Mouse (Mus musculus): ENCODE measurements around the gene A530084C06Rik.

A530084C06Rik gene

DNA sequence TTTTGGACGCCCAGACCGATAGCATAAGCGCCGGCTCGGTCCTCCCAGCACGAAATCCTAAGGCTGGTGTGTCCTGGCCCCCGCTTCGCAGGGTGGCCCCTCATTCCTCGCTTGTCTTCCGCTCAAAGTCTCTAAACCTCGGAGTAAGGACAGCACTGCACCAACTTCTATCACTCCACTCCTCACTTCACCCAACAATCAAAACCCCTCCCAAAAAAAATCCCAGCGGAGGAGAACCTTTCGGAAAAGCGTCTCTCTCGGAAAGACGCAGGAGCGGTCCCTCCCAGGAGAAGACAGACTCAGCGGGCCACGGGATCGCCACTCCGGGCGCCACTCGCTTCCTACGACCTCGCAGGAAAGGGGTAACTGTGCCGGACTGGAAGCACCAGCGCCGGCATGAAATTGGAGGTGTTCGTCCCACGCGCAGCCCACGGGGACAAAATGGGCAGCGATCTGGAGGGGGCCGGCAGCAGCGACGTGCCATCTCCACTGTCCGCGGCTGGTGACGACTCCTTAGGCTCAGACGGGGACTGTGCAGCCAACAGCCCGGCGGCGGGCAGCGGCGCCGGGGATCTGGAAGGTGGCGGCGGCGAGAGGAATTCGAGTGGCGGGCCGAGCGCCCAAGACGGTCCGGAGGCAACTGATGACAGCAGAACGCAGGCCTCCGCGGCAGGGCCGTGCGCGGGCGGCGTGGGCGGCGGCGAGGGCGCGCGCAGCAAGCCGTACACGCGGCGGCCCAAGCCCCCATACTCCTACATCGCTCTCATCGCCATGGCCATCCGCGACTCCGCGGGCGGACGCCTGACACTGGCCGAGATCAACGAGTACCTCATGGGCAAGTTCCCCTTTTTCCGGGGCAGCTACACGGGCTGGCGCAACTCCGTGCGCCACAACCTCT is at the start of gene A530084C06Rik:
Gene A530084C06Rik, minus strand, starts transcription at position 813 of the 898 bp plus-strand sequence.
- DNase-seq (ENCODE audit: low read depth): no peak

DNA sequence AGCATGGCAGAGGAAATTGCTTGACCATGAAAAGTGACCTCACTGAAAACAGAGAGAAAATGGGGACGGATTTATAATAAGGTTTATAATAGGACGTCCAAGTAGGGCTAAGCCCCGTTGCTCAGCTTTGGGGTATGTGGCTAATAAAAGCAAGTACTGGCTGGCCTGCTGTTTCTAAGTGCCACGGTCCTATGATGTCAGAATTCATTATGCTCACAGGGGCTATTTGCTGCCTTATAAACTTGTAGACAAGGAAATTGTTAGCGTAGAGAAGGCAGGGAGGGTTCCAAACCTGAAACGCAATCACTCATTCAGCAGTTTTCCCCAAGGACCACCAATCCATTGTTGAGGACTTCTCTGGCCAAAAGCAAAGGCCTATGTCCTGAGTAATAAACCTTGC is 44.8 kb upstream of the A530084C06Rik start:
- DNase-seq (ENCODE audit: low read depth): no peak

DNA sequence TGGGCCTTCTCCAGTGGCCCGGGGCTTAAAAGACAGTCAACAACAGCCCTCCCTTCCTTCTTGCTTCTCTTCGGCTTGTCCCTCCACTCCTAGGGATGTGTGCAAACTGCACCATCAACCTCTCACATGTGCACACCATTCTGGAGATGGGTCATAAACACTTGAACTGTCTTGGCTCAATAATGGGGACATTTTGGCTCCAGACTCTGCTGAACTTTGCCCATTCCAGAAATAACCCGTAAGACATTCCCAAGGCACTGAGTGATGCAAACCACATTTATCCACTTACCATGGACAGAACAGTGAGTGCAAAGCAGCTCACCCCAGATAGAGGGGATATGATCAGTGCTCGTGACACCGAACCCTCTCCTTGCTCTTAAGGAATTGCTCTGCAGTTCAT is 40.4 kb upstream of the A530084C06Rik start:
- no peak for DNase-seq (ENCODE audit: low read depth)

DNA sequence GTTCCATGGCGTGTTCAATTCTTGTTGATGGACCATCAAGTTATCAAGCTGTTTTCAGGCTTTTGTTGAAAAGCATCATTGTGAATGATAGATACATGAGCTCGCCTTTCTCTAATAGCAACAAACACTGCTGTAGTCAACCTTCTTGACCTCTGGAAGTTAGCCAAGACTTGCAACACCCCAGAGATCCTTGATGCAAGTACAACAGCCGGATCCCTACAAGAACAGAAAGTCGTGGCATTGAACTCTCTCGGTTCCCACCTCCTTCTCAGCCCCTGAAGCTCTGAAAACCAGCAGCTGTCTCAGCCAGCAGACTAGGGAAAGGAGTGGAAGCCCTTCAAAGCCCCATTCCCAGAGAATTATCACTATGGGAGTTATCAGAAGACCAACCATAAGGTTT is 28.2 kb upstream of the A530084C06Rik start:
- DNase-seq (ENCODE audit: low read depth): no peak

DNA sequence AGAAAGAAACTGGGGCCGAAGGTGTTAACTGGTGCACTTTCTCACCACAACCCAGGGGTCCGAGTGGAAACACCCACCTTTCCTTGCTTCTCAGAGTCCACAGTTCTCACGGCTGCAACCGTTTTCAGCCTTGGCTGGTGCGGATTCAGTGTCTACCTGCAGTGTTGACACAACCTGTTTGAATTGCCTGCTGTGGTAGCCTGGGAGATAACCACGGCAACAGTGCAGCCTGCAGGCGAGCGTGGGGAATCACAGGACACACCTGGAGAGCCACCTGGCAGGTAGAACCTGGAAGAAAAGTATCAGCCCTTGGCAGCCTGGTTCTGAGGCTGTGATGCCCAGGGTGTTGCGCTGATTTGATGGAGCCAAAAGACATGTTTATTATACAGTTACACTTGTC is 20.7 kb upstream of the A530084C06Rik start:
- DNase-seq (ENCODE audit: low read depth): no peak

DNA sequence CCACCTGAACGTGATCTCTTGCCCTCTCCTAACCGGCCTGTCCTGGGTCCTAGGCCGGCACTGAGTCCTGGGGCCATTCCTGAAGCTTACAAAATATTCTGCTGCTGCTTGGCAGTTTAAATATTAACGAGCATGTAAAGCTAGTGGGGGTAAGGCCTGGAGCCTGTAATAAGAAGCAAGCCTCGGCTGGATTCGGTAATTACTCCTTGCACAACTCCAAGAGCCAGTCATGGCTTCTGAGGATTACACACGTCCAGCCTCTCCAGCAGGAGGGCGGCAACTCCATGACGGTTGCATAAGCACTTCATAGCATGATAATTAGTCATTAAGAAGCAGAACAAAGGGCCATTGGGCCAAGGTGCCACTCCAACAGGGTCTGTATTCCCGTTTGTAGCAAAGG is 19.3 kb upstream of the A530084C06Rik start:
- no peak for DNase-seq (ENCODE audit: low read depth)

DNA sequence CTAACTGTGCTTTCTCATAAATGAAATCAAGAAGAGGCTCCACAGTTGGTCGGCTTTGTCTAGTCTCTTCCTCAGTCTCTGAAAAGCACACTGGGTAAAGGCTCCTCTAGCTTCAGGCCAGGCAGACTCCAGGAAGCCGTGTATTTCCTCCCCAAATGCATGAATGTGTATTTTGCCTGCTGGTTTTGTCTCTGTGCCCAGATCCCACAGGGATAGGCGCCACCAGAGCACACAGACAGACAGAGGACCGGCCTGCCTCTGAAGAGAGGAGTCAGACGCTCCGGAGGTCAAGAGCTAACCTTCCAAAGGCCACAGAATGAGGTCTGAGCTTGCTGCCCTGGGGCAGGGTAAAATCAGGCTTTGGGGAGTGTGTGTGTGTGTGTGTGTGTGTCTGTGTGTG is 18.4 kb upstream of the A530084C06Rik start:
- DNase-seq (ENCODE audit: low read depth): no peak

DNA sequence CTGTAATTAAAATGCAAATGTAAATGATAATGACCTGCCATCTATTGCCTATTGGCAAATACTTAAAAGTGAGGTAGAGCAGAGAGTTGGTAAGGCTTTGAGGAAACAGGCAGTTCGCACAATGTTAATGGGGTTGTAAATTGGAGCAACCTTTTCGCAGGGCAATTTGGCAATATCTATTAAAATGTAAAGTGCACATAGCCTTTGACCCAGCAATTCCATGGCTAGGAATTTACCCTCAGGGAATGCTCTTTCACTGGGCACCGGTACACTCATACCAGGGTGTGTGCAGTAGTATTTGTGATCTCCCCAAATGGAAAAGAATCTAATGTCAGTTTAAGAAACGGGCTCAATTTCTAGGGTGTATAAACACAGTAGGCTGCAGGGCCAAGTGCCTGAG is 17.6 kb upstream of the A530084C06Rik start:
- no peak for DNase-seq (ENCODE audit: low read depth)

DNA sequence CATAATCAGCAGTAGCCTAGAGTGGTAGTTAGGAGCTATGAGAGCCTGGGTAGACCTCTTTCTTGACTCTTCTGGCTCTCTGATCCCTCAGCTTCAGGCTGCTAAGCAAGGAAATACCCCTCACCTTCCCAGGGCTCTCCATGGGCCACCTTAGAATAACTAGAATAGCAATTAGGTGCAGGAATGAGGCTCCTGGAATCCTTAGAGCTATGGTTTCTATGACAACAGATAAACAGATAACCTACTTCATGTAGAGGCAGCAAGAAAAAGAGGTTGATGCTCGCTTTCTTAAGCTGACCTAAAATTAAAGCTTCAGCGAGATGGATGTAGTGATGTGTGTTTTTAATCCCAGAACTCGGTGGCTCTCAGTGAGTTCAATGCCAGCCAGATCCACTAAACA is 15.5 kb upstream of the A530084C06Rik start:
- DNase-seq (ENCODE audit: low read depth): no peak

DNA sequence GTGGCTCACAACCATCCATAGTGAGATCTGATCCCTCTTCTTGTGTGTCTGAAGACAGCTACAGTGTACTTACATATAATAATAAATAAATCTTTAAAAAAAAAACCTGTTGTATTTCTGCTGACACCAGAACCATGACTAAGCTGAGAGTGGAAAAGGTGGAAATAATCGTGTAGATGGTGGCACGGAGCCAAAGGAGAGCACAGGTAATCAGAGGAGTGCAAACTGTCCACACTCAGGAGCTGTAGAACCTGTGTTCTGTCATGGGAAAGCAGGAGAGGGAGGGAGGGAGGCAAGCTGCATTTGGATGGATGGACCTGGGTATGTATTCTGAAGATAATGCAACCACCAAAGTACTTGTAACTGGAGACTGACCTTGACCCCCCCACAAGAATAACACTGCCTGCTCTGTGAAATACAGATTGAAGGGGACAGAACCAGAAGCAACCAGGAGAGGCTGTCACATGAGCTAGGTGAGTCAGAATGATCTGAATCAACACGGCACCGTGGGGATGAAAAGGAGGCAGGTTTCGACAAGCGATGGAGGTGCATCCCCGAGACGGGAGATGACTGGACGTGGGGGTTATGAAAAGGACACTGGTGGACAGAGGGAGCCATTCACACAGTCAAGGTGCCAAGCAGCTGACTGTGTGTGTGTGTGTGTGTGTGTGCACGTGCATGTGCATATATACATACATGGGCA is 13.8 kb upstream of the A530084C06Rik start:
- DNase-seq (ENCODE audit: low read depth): no peak

DNA sequence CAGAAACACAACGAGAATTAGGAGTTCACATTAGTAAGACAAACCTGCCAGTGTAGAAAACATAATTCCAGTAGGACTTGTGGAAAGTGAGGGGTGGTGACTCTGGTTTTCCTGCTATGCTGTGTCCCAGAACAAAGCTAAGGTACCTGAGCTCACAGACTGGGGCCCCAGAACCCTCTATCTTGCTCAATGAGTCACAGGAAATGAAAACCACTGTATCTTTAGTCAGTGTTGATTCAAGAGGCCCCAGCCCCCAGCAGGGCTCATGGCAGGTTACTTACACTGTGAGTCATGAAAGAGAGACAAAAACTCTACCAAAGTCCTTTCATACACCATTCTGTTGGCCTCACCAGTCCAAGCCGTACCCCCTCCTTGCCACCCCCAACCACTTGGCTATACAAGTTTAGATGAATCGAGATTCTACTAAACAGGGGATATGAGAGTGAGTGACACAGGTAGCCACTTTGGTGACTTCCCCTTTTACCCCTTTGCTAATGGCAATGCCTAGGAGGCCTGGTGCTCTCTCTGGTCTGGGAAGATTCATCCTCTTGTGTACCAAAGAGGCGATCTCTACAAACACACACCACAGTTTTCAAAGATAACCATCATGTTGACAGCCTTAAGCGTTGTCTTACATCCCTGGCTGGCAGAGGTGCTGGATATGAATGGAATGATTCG is 8.6 kb upstream of the A530084C06Rik start:
- DNase-seq (ENCODE audit: low read depth): no peak

DNA sequence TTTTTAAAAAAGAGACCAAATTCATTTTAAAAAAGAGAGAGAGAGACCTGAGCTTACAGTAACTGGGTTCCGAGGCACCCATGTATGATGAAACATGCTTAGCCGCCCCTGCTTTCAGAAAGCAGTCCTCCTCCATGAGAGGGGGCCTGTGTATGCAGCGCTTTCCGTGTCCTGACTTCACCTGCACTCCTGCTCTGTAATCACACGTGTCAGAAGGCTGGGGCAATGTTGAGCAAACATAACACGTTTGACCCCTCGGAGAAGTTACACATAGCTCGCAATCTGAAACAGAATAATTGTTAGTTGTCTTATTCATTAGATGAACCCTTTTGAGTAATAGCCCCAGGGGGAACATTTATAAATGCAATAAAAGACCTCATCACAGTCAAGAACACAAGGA is 8.0 kb upstream of the A530084C06Rik start:
- DNase-seq (ENCODE audit: low read depth): no peak

DNA sequence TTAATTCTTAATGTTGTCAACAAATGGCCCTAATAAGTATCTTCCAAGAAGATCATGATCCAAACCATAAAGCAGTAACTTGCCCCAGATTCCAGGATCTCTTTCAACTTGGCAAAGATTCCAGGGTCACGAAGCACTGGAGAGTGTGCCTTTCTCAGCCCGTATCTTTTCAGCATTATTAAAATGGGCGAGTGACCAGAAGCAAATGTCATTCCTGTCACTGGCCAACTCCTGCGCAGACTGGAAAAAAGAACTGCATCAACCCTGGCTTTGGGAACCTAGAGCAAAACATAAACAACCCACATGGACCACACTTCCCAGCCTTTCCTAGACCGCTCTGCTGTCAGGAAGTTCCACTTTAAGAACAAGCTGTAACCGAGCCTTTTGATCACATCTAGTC is 5.3 kb upstream of the A530084C06Rik start:
- DNase-seq (ENCODE audit: low read depth): no peak

DNA sequence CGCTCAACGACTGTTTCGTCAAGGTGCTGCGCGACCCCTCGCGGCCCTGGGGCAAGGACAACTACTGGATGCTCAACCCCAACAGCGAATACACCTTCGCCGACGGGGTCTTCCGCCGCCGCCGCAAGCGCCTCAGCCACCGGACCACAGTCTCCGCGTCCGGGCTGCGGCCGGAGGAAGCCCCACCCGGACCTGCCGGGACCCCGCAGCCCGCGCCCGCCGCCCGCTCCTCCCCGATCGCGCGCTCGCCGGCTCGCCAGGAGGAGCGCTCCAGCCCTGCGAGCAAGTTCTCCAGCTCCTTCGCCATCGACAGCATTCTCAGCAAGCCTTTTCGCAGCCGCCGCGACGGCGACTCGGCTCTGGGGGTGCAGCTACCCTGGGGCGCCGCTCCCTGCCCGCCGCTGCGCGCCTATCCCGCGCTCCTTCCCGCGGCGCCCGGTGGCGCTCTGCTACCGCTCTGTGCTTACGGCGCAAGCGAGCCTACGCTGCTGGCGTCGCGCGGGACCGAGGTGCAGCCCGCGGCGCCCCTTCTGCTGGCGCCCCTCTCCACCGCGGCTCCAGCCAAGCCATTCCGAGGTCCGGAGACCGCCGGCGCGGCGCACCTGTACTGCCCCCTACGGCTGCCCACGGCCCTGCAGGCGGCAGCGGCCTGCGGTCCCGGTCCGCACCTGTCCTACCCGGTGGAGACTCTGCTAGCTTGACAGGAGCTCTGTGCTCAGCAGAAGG is 449 bp upstream of the A530084C06Rik start:
- no peak for DNase-seq (ENCODE audit: low read depth)

DNA sequence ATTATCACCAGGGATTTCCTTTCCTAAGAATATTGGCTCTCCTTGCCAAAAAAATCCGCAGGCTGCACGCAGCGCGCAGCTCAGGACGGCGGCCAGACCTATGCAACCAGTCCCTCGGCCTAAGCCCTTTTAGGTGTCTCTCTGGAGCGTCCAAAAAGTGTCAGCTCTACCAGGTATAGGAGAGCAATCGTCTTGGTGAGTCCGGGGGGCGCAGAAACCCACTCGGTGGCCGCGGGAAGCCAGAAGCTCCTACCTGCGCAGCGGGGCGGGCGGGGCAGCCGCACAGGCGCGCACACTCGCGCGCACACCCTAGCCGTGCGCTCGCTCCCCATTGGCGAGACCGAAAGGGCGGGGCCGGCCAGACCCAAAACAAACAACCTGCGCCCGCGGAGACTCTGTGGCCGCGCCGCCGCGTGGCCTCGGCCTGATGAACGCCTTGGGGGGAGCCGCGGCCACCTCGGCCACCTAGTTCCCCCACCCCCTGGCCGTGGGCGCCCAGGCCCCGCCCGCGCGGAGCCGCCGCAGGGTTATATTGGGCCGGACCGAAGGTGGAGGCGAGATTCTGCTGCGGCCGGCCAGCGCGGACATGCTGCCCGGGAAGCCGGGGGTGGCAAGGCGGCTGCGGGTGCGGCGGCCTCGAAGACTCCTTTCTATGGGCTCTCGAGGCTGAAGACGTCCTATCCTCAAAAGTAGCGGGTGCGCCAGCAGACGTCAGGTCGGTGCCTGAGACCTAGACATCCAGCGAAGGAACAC is 1.2 kb downstream of the A530084C06Rik start:
- no peak for DNase-seq (ENCODE audit: low read depth)

DNA sequence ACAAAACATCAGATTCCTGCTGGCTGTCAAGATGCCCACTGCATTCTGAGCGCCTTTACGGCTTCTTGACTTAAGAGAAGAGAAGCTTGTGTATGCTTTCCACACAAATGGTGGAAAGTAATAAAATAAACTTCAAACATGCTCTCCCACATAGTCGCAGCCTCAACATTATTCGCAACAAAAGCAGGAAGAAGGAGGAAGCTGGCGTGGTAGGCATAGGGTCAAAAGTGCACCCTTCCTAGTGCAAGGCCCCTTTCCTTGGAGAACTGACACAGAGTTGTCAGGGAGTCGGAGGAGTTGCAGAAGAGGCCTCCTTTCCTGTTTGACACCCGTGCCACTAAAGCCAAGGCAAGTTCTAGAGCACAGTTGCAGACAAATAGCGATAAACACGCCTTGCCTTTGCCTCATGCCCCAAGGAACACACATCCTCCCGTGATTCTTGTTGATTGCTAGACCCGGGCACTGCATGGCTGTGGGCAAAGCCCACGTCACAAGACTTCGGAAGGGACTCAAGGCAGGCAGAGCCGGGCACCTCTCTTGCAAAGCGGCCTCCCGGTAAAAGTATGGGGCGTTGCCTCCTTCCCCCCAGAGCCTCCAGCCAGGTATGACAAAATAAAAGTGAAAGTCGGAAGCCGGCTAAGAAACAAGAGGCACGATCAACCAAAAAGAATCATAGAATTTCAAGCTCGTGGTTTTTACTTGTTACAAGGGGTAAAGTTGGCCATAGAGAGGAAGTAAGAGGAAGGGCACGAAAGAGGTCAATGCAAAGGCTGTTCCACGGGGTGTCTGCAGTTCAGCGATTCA is 2.0 kb downstream of the A530084C06Rik start:
- no peak for DNase-seq (ENCODE audit: low read depth)

DNA sequence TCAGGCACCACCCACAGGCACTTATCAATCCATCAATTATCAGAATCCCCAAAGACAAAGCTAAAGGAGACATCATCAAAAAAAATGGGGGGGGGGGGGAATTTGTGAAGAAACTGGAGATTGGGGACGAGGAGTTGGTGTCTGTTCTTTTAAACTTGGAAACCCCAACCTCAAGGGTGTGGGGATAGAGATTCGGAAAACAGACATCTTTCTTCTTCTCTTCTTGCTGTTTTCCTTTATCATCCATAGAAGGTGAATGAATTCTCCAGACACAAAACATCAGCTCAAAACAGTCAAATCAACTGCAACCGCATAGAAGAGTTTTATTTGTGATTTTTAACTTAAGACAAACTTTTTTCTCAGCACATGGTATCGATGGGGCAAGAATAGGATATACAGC is 3.3 kb downstream of the A530084C06Rik start, which contains the start of gene Foxq1:
Gene Foxq1, plus strand, starts transcription at position 301 of the 400 bp plus-strand sequence.
- no peak for DNase-seq (ENCODE audit: low read depth)

DNA sequence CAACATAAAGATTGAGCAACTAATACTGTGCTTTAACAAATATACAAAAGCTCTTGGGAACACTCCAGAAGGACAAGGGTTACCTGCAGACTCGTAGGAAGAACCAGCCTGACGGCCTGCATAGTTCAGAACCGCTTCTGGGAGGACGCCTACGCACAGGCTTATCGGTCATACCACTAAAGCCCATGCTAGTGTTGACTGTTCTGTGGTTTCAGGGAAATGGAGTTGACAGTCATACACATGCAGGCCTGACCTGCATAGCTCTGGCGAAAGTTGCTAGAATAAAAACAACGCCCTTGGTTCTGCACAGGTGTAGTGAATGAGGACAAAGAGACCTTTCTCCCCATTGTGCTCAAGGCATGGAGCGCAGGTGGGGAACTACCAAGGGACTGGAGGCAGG is 11.5 kb downstream of the A530084C06Rik start:
- no peak for DNase-seq (ENCODE audit: low read depth)

DNA sequence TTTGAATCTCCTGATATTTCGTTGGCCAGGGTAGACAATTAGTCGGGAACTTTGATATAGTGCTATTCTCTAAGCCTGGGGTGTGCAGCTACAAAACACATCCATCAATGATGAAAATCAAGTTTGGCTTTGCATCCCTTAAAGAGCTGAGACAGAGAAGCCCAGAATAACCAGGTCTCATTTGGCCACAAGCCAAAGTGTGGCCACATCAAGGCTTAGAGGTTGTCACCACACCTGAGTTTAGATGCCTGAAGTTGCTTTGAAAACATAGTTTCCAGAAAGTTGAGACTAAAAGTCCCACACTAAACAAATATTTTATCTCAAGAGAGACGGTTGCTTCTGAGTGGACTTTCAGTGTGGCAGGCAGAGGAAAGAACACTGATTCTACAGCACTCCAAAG is 11.9 kb downstream of the A530084C06Rik start:
- no peak for DNase-seq (ENCODE audit: low read depth)

DNA sequence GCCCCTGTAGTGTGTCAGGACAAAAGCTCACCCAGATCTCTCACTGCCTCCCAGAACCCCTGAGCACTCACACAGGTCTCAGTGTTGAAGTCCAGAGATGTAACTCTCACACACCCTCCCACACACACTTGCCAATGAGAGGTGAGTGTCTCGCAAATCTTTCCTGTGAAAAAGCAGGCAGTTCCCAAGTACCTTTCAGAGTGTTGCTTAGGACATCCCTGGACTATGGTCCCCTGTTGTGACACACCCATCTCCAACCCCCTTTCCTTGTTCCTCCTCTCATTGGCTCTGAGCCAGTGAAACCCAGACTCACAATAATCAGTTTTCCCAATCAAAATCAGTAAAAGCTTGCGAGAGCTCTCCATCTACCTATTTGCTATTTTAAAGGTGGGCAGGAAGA is 12.3 kb downstream of the A530084C06Rik start:
- DNase-seq (ENCODE audit: low read depth): no peak
